Mouse (Mus musculus): ENCODE measurements around the gene Larp1. TPM values are rescaled to one million over a fixed set of nuclear protein-coding genes. Genes with fewer than 3 reads are reported as not detected.

Larp1 gene
- total and polyA plus RNA-seq, 2 experiments from 2014 or later = 15.7 to 51.8 TPM

DNA sequence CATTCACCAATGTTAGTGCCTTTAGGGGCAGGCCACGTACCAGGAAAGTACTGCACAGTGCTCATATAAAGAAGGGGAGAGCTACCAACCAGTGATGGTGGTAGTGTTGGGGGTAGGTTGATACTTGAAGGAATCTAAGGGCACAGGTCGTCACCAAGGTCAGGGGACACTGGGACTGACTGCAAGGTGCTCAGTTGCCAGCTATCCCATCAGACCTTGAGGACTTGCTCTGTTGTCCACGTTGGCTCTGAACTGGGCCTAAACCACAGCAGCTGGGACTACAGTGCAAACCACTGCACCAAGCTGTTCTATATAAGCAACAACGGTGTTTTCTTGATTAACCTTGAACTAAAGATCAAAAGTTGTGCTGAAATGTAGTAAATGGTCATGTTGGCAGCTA lies 53.7 kb downstream of the Larp1 start:
- H3K27ac ChIP-seq (ENCODE audit: low read depth, low read length) = no peak overlapping the region
- WGBS = 90% methylated on average over 4 of the region's 4 CpGs

DNA sequence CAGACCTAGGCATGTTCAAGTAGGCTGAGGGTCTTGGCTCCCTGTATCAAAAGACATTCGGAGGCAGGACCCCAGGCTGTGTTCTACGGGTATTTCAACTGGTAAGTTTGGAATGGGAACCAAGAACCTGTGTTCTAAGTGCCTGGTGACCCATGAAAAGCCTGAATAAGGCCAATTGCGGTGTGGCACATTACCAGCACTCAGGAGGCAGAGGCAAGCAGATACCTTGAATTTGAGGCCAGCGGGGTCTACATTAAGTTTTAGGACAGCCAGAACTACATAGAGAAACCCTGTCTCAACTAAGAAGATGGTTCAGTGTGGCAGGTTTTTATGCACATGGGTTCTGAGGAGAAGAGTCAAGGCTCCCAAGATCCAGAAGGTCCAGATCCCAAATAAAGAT lies 56.2 kb downstream of the Larp1 start:
- TF ChIP-seq CTCF (IDR thresholded peaks at IDR 0.05) = no peak
- DNase-seq (ENCODE audit: low spot score) = no peak
- H3K36me3 ChIP-seq (ENCODE audit: insufficient read depth, low read length) = peaks cover 12% of the 10 kb centered on the region
- H3K27ac ChIP-seq (ENCODE audit: low read depth, low read length) = no peak overlapping the region
- no peak overlapping the region for H3K9ac ChIP-seq (replicated peaks; ENCODE audit: low read length, poor library complexity, severe bottlenecking)
- no peaks in the 10 kb centered on the region for H3K4me1 ChIP-seq (ENCODE audit: insufficient read depth, low read length)
- no peak for ATAC-seq (ENCODE audit: low FRiP score)
- no peak overlapping the region for H3K4me3 ChIP-seq (ENCODE audit: low read depth, low read length)
- no peaks in the 10 kb centered on the region for H3K9me3 ChIP-seq (ENCODE audit: low read length)
- no peak overlapping the region for H3K4me2 ChIP-seq (ENCODE audit: low read depth, low read length, poor library complexity, severe bottlenecking)
- H3K27me3 ChIP-seq (ENCODE audit: insufficient read depth, low read length) = no peaks in the 10 kb centered on the region
- 87% methylated on average over 4 of the region's 4 CpGs for WGBS

More for the DNA sequence above, 53.7 kb downstream of the Larp1 start:
- DNase-seq (ENCODE audit: low spot score) = no peak
- H3K9ac ChIP-seq (replicated peaks; ENCODE audit: low read length, poor library complexity, severe bottlenecking) = no peak overlapping the region
- no peak for TF ChIP-seq CTCF (IDR thresholded peaks at IDR 0.05)
- no peaks in the 10 kb centered on the region for H3K4me1 ChIP-seq (ENCODE audit: insufficient read depth, low read length)
- no peak overlapping the region for H3K4me3 ChIP-seq (ENCODE audit: low read depth, low read length)
- no peaks in the 10 kb centered on the region for H3K27me3 ChIP-seq (ENCODE audit: insufficient read depth, low read length)
- no peak for ATAC-seq (ENCODE audit: low FRiP score)
- H3K9me3 ChIP-seq (ENCODE audit: low read length) = no peaks in the 10 kb centered on the region
- no peak overlapping the region for H3K4me2 ChIP-seq (ENCODE audit: low read depth, low read length, poor library complexity, severe bottlenecking)
- H3K36me3 ChIP-seq (ENCODE audit: insufficient read depth, low read length) = peaks cover 25% of the 10 kb centered on the region

DNA sequence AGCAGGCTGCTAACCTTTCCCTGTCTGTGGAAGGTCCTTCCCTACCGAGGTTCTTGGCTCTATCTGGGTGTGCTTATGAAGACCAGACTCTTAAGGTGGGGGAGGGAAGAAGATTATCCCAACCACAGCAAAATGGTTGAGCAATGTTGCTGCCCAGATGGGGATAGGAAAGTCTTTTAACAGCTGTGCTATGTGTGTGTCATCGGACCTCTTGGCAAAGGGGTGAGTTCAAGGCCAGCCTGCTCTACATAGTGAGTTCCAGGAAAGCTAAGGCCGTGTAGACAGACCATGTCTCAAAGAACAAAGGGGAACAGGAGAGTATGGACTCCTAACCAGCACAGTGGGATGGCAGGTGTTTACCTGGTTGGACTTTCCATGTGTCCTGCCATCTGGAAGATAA lies 64.1 kb downstream of the Larp1 start:
- no peak overlapping the region for H3K27ac ChIP-seq (ENCODE audit: low read depth, low read length)
- no peak for TF ChIP-seq CTCF (IDR thresholded peaks at IDR 0.05)
- no peak overlapping the region for H3K9ac ChIP-seq (replicated peaks; ENCODE audit: low read length, poor library complexity, severe bottlenecking)
- no peaks in the 10 kb centered on the region for H3K9me3 ChIP-seq (ENCODE audit: low read length)
- ATAC-seq (ENCODE audit: low FRiP score) = no peak
- H3K4me3 ChIP-seq (ENCODE audit: low read depth, low read length) = no peak overlapping the region
- no peaks in the 10 kb centered on the region for H3K4me1 ChIP-seq (ENCODE audit: insufficient read depth, low read length)
- 76% methylated on average over 3 of the region's 3 CpGs for WGBS
- no peaks in the 10 kb centered on the region for H3K36me3 ChIP-seq (ENCODE audit: insufficient read depth, low read length)
- no peaks in the 10 kb centered on the region for H3K27me3 ChIP-seq (ENCODE audit: insufficient read depth, low read length)
- no peak for DNase-seq (ENCODE audit: low spot score)
- H3K4me2 ChIP-seq (ENCODE audit: low read depth, low read length, poor library complexity, severe bottlenecking) = no peak overlapping the region

DNA sequence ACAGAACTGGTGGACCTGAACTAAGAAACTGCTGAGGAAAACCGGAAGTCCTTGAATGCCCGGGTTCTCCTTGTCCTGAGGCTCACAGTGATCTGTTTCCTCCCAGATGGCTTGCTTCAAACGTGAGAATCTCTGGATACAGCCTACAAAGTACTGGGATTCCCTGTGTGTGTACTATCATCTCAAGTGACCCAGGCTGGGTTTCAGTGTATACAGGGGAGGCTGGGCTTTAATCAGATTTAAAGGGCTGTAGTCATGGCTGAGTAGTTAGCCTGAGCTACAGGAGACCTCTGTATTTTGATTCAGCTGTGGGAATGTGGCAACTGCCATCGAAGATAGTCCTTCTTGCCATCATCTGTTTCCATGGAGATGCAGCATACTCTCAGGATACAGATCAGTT lies 68.4 kb downstream of the Larp1 start:
- no peak overlapping the region for H3K27ac ChIP-seq (ENCODE audit: low read depth, low read length)
- ATAC-seq (ENCODE audit: low FRiP score) = no peak
- no peaks in the 10 kb centered on the region for H3K9me3 ChIP-seq (ENCODE audit: low read length)
- TF ChIP-seq CTCF (IDR thresholded peaks at IDR 0.05) = no peak
- no peaks in the 10 kb centered on the region for H3K36me3 ChIP-seq (ENCODE audit: insufficient read depth, low read length)
- DNase-seq (ENCODE audit: low spot score) = no peak
- 63% methylated on average over 4 of the region's 4 CpGs for WGBS
- H3K4me3 ChIP-seq (ENCODE audit: low read depth, low read length) = no peak overlapping the region
- no peaks in the 10 kb centered on the region for H3K4me1 ChIP-seq (ENCODE audit: insufficient read depth, low read length)
- H3K9ac ChIP-seq (replicated peaks; ENCODE audit: low read length, poor library complexity, severe bottlenecking) = no peak overlapping the region
- H3K4me2 ChIP-seq (ENCODE audit: low read depth, low read length, poor library complexity, severe bottlenecking) = no peak overlapping the region
- no peaks in the 10 kb centered on the region for H3K27me3 ChIP-seq (ENCODE audit: insufficient read depth, low read length)

DNA sequence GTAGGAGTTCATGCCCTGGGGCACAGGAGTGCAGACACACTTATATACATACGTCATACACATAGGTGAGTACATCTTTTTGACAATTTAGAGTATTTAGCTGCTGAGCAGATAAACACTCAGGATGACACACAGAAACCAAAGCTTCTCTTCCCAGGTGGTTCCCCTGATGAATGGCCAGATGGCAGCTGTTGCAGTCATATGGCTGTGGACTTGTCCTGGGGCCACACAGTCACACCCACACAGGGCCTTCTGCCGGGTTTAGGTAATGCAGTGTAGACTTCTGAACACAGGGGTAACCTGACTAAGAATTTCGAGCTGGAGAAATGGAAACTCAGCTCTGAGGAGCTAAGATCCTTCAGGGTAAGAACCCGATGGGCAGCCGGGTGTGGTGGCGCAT lies 72.9 kb downstream of the Larp1 start:
- H3K9me3 ChIP-seq (ENCODE audit: low read length) = no peaks in the 10 kb centered on the region
- no peaks in the 10 kb centered on the region for H3K4me1 ChIP-seq (ENCODE audit: insufficient read depth, low read length)
- no peaks in the 10 kb centered on the region for H3K27me3 ChIP-seq (ENCODE audit: insufficient read depth, low read length)
- H3K4me3 ChIP-seq (ENCODE audit: low read depth, low read length) = no peak overlapping the region
- 90% methylated on average over 6 of the region's 6 CpGs for WGBS
- no peak overlapping the region for H3K9ac ChIP-seq (replicated peaks; ENCODE audit: low read length, poor library complexity, severe bottlenecking)
- no peak overlapping the region for H3K27ac ChIP-seq (ENCODE audit: low read depth, low read length)
- no peak overlapping the region for H3K4me2 ChIP-seq (ENCODE audit: low read depth, low read length, poor library complexity, severe bottlenecking)
- no peak for ATAC-seq (ENCODE audit: low FRiP score)
- H3K36me3 ChIP-seq (ENCODE audit: insufficient read depth, low read length) = no peaks in the 10 kb centered on the region
- DNase-seq (ENCODE audit: low spot score) = no peak
- no peak for TF ChIP-seq CTCF (IDR thresholded peaks at IDR 0.05)

DNA sequence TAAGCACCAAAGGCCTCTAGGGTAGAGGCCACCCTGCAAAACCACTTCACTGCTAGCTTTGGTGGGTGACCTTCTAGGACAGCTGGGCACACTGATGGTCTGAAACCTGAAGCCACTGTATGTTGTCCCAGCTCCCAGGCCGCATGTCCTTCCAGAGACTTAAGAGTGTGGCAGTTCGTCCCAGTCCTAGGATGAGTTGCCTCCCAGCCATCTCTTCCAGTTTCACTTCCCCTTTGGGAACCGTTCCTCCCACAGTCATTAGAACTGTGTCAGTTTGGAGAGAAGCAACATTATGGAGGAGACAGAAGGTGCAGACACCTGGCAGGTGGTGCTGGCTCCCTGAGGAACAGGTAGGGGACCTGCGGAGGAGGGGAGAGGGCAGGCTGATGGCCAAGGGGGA lies 83.7 kb downstream of the Larp1 start:
- DNase-seq (ENCODE audit: low spot score) (no peak), ATAC-seq (ENCODE audit: low FRiP score) (no peak)
- H3K4me1 ChIP-seq (ENCODE audit: insufficient read depth, low read length) = no peaks in the 10 kb centered on the region
- no peak for TF ChIP-seq CTCF (IDR thresholded peaks at IDR 0.05)
- 82% methylated on average over 4 of the region's 4 CpGs for WGBS
- no peak overlapping the region for H3K4me3 ChIP-seq (ENCODE audit: low read depth, low read length)
- no peaks in the 10 kb centered on the region for H3K27me3 ChIP-seq (ENCODE audit: insufficient read depth, low read length)
- H3K36me3 ChIP-seq (ENCODE audit: insufficient read depth, low read length) = no peaks in the 10 kb centered on the region
- no peak overlapping the region for H3K4me2 ChIP-seq (ENCODE audit: low read depth, low read length, poor library complexity, severe bottlenecking)
- no peaks in the 10 kb centered on the region for H3K9me3 ChIP-seq (ENCODE audit: low read length)
- H3K9ac ChIP-seq (replicated peaks; ENCODE audit: low read length, poor library complexity, severe bottlenecking) = no peak overlapping the region
- no peak overlapping the region for H3K27ac ChIP-seq (ENCODE audit: low read depth, low read length)
